Mouse (Mus musculus) layer of hippocampus, adult 9-10 months (tissue): ENCODE results near the gene Ankmy2.

Experiments used
- DNase-seq: peaks from one replicate; pipeline ENCODE4 v3.0.0; 2022; ENCODE audit warnings: low spot score

Ankmy2 gene

GRCm38 (mm10) chr12:36156637-36157303 lies at the start of gene Ankmy2:
Gene Ankmy2 (plus strand): TSS chr12:36157114.
- DNase-seq, result peak; percentile 82

GRCm38 (mm10) chr12:36108442-36108841 lies 48.5 kb upstream of the Ankmy2 start:
- DNase-seq, result no peak

- no peak for DNase-seq
These were observed 46.5 kb upstream of the Ankmy2 start for GRCm38 (mm10) chr12:36110457-36110856.

- DNase-seq, result no peak
These were observed 45.8 kb upstream of the Ankmy2 start for GRCm38 (mm10) chr12:36111110-36111509.

GRCm38 (mm10) chr12:36112081-36112480 lies 44.8 kb upstream of the Ankmy2 start:
- DNase-seq, result no peak

GRCm38 (mm10) chr12:36117161-36117560 lies 39.8 kb upstream of the Ankmy2 start:
- DNase-seq, result no peak

- DNase-seq, result no peak
These were observed 37.7 kb upstream of the Ankmy2 start for GRCm38 (mm10) chr12:36119244-36119643.

- no peak for DNase-seq
These were observed 30.9 kb upstream of the Ankmy2 start for GRCm38 (mm10) chr12:36126049-36126448.

GRCm38 (mm10) chr12:36129826-36130225 lies 27.1 kb upstream of the Ankmy2 start:
- no peak for DNase-seq

- no peak for DNase-seq
These were observed 24.7 kb upstream of the Ankmy2 start for GRCm38 (mm10) chr12:36132254-36132653.

- DNase-seq, result no peak
These were observed 24.2 kb upstream of the Ankmy2 start for GRCm38 (mm10) chr12:36132668-36133067.

- DNase-seq, result no peak
These were observed 23.4 kb upstream of the Ankmy2 start for GRCm38 (mm10) chr12:36133547-36133946.

GRCm38 (mm10) chr12:36134111-36134510 lies 22.8 kb upstream of the Ankmy2 start:
- DNase-seq, result no peak

GRCm38 (mm10) chr12:36135409-36135808 lies 21.5 kb upstream of the Ankmy2 start:
- no peak for DNase-seq

GRCm38 (mm10) chr12:36136285-36136684 lies 20.6 kb upstream of the Ankmy2 start:
- no peak for DNase-seq

- DNase-seq, result no peak
These were observed 19.7 kb upstream of the Ankmy2 start for GRCm38 (mm10) chr12:36137192-36137591.

- DNase-seq, result no peak
These were observed 16.5 kb upstream of the Ankmy2 start for GRCm38 (mm10) chr12:36140401-36140800.

- DNase-seq, result no peak
These were observed 10.5 kb upstream of the Ankmy2 start for GRCm38 (mm10) chr12:36146230-36147011.

GRCm38 (mm10) chr12:36150265-36150664 lies 6.6 kb upstream of the Ankmy2 start:
- peak; percentile 20 for DNase-seq

- no peak for DNase-seq
These were observed 6.2 kb upstream of the Ankmy2 start for GRCm38 (mm10) chr12:36150737-36151136.

- DNase-seq, result no peak
These were observed 1.7 kb upstream of the Ankmy2 start for GRCm38 (mm10) chr12:36155141-36155641.

GRCm38 (mm10) chr12:36156101-36156636 lies 745 bp upstream of the Ankmy2 start:
- no peak for DNase-seq

- no peak for DNase-seq
These were observed 357 bp downstream of the Ankmy2 start for GRCm38 (mm10) chr12:36157304-36157637.
